Mouse (Mus musculus) heart, adult 2 months (tissue): ENCODE results near the gene Cacnb3.

Source experiments
- CTCF ChIP-seq: fragments of 200-600 bp; IDR thresholded peaks from 2 replicates; pipeline ENCODE4 v1.8.1; 2022; ENCODE audit warnings: antibody characterized with exemption, mild to moderate bottlenecking, moderate library complexity
- EP300 ChIP-seq: fragments of 200-500 bp; IDR thresholded peaks from 2 replicates; pipeline ENCODE4 v1.6.1; 2011; ENCODE audit warnings: low read depth, low read length, control low read depth; ENCODE audit not compliant: insufficient read depth
- POLR2A ChIP-seq: fragments of 200-500 bp; IDR thresholded peaks from 2 replicates; pipeline ENCODE4 v1.6.1; 2011; ENCODE audit warnings: mild to moderate bottlenecking, low read depth, low read length, control low read depth; ENCODE audit not compliant: insufficient read depth

DNA sequence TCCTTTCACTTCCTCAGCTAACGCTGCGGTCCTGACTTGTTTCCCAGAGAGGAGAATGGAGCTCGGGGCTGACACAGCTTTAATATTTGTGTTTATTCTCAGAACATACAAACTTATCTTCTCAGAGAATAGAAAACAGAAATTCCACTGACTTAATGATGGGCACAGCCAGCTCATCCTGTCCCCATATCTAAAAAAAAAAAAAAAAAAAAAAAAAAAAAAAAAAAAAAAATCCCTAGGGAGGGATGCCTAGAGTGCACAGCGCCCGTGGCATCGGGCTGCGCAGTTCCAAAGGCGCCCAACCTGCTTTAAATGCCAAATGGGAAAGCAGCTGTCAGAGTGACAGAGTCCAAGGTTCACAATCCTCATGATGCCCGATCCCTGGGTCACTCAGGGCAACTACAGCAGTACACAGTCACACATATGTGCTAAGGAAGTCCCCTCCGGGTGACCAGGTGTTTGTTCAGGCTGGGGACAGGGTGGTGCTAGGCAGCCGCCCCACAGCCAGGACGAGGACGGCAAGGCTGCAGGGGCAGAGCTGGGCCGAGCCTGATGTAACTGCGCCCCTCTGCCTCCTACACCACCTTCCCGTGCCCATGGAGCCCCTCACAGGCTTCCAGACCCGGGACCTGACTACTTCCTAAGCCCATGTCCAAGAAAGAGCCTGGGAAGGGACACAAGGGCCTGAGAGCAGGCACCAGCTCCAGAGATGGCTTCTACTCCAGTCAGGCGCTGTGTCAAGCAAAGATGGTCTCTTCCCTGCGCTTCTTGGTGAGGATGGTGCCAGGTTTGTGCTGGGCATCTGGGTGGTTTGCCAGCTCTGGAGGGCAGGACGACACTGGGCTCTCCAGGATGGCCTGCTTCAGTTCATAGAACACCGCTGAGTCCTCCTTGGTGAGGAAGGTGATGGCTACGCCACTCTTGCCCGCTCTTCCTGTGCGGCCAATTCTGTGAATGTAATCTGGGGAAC is 14.7 kb downstream of the Cacnb3 start:
- TF ChIP-seq POLR2A (no peak), CTCF (no peak), EP300 (no peak)
